Mouse (Mus musculus): ENCODE measurements around the gene Erg. TPM values are rescaled to one million over a fixed set of nuclear protein-coding genes. Genes with fewer than 3 reads are reported as not detected.
A peak's percentile ranks its signal among the peaks of the same experiment; 100 is the strongest.

Gene Erg
- polyA plus RNA-seq, 1 experiment from 2014 or later, result 2.2 TPM

DNA sequence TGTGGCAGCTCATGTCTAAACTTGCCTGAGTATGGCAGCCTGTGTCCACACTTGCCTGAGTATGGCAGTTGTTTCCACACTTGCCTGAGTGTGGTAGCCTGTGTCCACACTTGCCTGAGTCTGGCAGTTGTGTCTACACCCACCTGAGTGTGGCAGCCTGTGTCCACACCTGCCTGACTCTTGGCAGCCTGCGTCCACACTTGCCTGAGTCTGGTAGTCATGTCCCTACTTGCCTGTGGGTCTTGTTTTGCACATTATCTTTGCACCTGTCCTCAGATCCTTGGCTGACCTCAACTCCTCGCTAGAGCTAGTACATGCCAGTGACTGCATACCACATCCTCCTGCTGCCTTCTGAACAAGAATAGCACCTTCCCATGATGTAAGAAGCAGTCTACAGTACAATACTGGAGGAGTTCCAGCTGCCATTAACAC is 153.8 kb downstream of the Erg start:
- no peak overlapping the region for H3K4me3 ChIP-seq (ENCODE audit: low read depth, low read length)
- H3K9me3 ChIP-seq (ENCODE audit: low read length), result no peaks in the 10 kb centered on the region
- DNase-seq (no peak), ATAC-seq (peak; percentile 55)
- no peaks in the 10 kb centered on the region for H3K36me3 ChIP-seq (replicated peaks; ENCODE audit: insufficient read depth, low read length)
- H3K4me1 ChIP-seq (ENCODE audit: insufficient read depth), result peaks cover 17% of the 10 kb centered on the region
- H3K9ac ChIP-seq (replicated peaks), result no peak overlapping the region
- H3K27ac ChIP-seq (ENCODE audit: low read depth), result peak overlapping the region; percentile 57
- no peak overlapping the region for H3K4me2 ChIP-seq (ENCODE audit: low read depth, low read length)
- TF ChIP-seq CTCF (IDR thresholded peaks at IDR 0.05; ENCODE audit: low read depth), result no peak
- TF ChIP-seq EP300 (IDR thresholded peaks at IDR 0.05; ENCODE audit: low read depth), result no peak
- no peaks in the 10 kb centered on the region for H3K27me3 ChIP-seq (ENCODE audit: insufficient read depth, low read length)
- 54% methylated on average over 2 of the region's 2 CpGs for WGBS (ENCODE audit: insufficient replicate concordance)

DNA sequence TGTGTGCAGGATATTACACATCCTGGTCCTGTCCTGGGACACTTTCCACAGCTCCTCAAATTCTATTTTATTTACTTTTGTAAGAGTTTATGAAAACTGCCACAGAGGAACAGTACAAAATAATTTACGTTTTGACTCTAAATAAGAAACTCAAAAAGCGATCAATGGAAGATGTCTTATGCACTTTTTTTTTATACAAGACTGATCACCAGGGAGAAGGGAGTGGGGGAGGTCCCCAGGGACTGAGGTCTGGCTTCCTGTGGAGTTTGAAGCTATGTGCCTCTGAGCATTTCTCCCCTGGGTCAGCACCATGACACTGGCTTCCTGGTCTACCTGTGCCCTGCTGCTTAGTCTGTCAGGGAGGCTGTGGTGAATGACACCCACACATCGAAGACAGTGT is 156.5 kb downstream of the Erg start:
- no peak for DNase-seq
- Histone ChIP-seq H3K36me3 (replicated peaks; ENCODE audit: insufficient read depth, low read length) (no peaks in the 10 kb centered on the region), H3K27ac (ENCODE audit: low read depth) (no peak overlapping the region), H3K4me3 (ENCODE audit: low read depth, low read length) (no peak overlapping the region), H3K27me3 (ENCODE audit: insufficient read depth, low read length) (no peaks in the 10 kb centered on the region), H3K4me2 (ENCODE audit: low read depth, low read length) (no peak overlapping the region), H3K9ac (replicated peaks) (no peak overlapping the region), H3K4me1 (ENCODE audit: insufficient read depth) (peaks cover 9% of the 10 kb centered on the region), H3K9me3 (ENCODE audit: low read length) (no peaks in the 10 kb centered on the region)
- no peak for TF ChIP-seq CTCF (IDR thresholded peaks at IDR 0.05; ENCODE audit: low read depth)
- TF ChIP-seq EP300 (IDR thresholded peaks at IDR 0.05; ENCODE audit: low read depth), result no peak
- WGBS (ENCODE audit: insufficient replicate concordance), result 75% methylated on average over 3 of the region's 3 CpGs
- no peak for ATAC-seq

DNA sequence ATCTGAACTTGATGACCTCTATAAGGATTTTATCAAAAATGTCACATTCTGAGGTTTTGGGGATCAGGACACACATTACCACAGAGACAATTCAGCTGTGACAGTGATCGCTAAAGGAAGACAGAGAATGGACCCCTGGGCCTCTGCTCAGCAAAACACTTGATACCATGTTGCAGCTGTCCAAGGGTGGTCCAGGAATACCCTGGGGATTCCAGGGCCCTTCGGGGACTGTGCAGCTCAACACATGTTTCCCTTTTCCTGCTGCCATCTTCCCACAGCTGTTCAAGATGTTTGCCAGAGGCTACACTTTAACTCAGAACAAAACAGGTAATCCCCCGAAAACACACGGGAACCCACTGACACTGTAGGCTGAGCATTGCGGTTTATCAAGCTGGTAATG is 158.2 kb downstream of the Erg start:
- no peak overlapping the region for H3K9ac ChIP-seq (replicated peaks)
- H3K4me3 ChIP-seq (ENCODE audit: low read depth, low read length), result no peak overlapping the region
- no peaks in the 10 kb centered on the region for H3K9me3 ChIP-seq (ENCODE audit: low read length)
- H3K27ac ChIP-seq (ENCODE audit: low read depth), result peak overlapping the region; percentile 69; the same call in 1 of the 2 replicates
- no peaks in the 10 kb centered on the region for H3K27me3 ChIP-seq (ENCODE audit: insufficient read depth, low read length)
- no peak for TF ChIP-seq EP300 (IDR thresholded peaks at IDR 0.05; ENCODE audit: low read depth)
- TF ChIP-seq CTCF (IDR thresholded peaks at IDR 0.05; ENCODE audit: low read depth), result no peak
- peak; percentile 53 for ATAC-seq
- DNase-seq, result no peak
- H3K4me2 ChIP-seq (ENCODE audit: low read depth, low read length), result no peak overlapping the region
- peaks cover 6% of the 10 kb centered on the region for H3K4me1 ChIP-seq (ENCODE audit: insufficient read depth)
- H3K36me3 ChIP-seq (replicated peaks; ENCODE audit: insufficient read depth, low read length), result no peaks in the 10 kb centered on the region
- 70% methylated on average over 5 of the region's 5 CpGs for WGBS (ENCODE audit: insufficient replicate concordance)

DNA sequence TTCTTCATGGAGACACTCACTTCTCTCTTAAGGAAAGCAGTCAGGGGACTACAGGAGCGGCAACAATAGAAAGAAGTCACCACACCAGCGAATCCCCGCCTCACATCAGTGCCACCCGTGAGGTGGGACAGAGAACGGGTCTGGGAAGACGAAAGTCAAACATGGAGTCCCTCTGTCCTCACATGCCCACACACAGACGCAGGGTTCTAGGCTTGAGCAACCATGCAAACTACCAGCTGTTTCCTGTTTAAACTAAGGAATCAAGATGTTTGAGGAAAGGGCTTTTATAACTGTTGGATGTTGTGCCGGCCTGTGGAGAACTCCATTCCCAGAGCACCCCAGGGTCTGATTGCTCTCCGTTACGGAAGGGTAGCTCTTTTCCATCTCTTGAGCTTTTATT is 158.9 kb downstream of the Erg start:
- TF ChIP-seq CTCF (IDR thresholded peaks at IDR 0.05; ENCODE audit: low read depth), result no peak
- TF ChIP-seq EP300 (IDR thresholded peaks at IDR 0.05; ENCODE audit: low read depth), result no peak
- Histone ChIP-seq H3K4me3 (ENCODE audit: low read depth, low read length) (no peak overlapping the region), H3K9ac (replicated peaks) (no peak overlapping the region), H3K4me1 (ENCODE audit: insufficient read depth) (peaks cover 3% of the 10 kb centered on the region), H3K27me3 (ENCODE audit: insufficient read depth, low read length) (no peaks in the 10 kb centered on the region), H3K4me2 (ENCODE audit: low read depth, low read length) (no peak overlapping the region), H3K9me3 (ENCODE audit: low read length) (no peaks in the 10 kb centered on the region), H3K36me3 (replicated peaks; ENCODE audit: insufficient read depth, low read length) (no peaks in the 10 kb centered on the region), H3K27ac (ENCODE audit: low read depth) (peak overlapping the region; percentile 69; the same call in 1 of the 2 replicates)
- ATAC-seq (peak; percentile 58; the same call in 1 of the 2 replicates), DNase-seq (no peak)
- 70% methylated on average over 10 of the region's 10 CpGs for WGBS (ENCODE audit: insufficient replicate concordance)

GRCm38 (mm10) chr16:95422658-95423073 is 163.7 kb downstream of the Erg start:
- H3K4me2 ChIP-seq (ENCODE audit: low read depth, low read length), result no peak overlapping the region
- H3K36me3 ChIP-seq (replicated peaks; ENCODE audit: insufficient read depth, low read length), result no peaks in the 10 kb centered on the region
- peaks cover 6% of the 10 kb centered on the region for H3K4me1 ChIP-seq (ENCODE audit: insufficient read depth)
- TF ChIP-seq CTCF (IDR thresholded peaks at IDR 0.05; ENCODE audit: low read depth) (no peak), EP300 (IDR thresholded peaks at IDR 0.05; ENCODE audit: low read depth) (no peak)
- 68% methylated on average over 5 of the region's 5 CpGs for WGBS (ENCODE audit: insufficient replicate concordance)
- no peak overlapping the region for H3K4me3 ChIP-seq (ENCODE audit: low read depth, low read length)
- no peaks in the 10 kb centered on the region for H3K9me3 ChIP-seq (ENCODE audit: low read length)
- no peaks in the 10 kb centered on the region for H3K27me3 ChIP-seq (ENCODE audit: insufficient read depth, low read length)
- no peak for DNase-seq
- H3K27ac ChIP-seq (ENCODE audit: low read depth), result no peak overlapping the region
- no peak overlapping the region for H3K9ac ChIP-seq (replicated peaks)
- ATAC-seq, result no peak

GRCm38 (mm10) chr16:95421235-95421886 is 165.0 kb downstream of the Erg start:
- H3K4me2 ChIP-seq (ENCODE audit: low read depth, low read length), result no peak overlapping the region
- ATAC-seq (no peak), DNase-seq (no peak)
- no peak overlapping the region for H3K9ac ChIP-seq (replicated peaks)
- peaks cover 6% of the 10 kb centered on the region for H3K4me1 ChIP-seq (ENCODE audit: insufficient read depth)
- H3K36me3 ChIP-seq (replicated peaks; ENCODE audit: insufficient read depth, low read length), result no peaks in the 10 kb centered on the region
- H3K4me3 ChIP-seq (ENCODE audit: low read depth, low read length), result no peak overlapping the region
- WGBS (ENCODE audit: insufficient replicate concordance), result 59% methylated on average over 7 of the region's 7 CpGs
- no peaks in the 10 kb centered on the region for H3K9me3 ChIP-seq (ENCODE audit: low read length)
- H3K27ac ChIP-seq (ENCODE audit: low read depth), result peak overlapping the region; percentile 50
- no peak for TF ChIP-seq EP300 (IDR thresholded peaks at IDR 0.05; ENCODE audit: low read depth)
- no peak for TF ChIP-seq CTCF (IDR thresholded peaks at IDR 0.05; ENCODE audit: low read depth)
- no peaks in the 10 kb centered on the region for H3K27me3 ChIP-seq (ENCODE audit: insufficient read depth, low read length)

Data from liver, postnatal 0 days (tissue).